Mouse (Mus musculus): Measurements from ENCODE around the gene Itga9.

Gene Itga9

GRCm38 (mm10) chr9:118654969-118655368 is 48.5 kb downstream of the Itga9 start:
- peak; percentile 49 for DNase-seq

- DNase-seq = peak; percentile 81
Observed at GRCm38 (mm10) chr9:118655726-118656125, 49.2 kb downstream of the Itga9 start.

- no peak for DNase-seq
Observed at GRCm38 (mm10) chr9:118658159-118658558, 51.7 kb downstream of the Itga9 start.

- no peak for DNase-seq
Observed at GRCm38 (mm10) chr9:118659809-118660208, 53.3 kb downstream of the Itga9 start.

GRCm38 (mm10) chr9:118660259-118660658 is 53.8 kb downstream of the Itga9 start:
- DNase-seq = peak; percentile 55

- DNase-seq = no peak
Observed at GRCm38 (mm10) chr9:118662026-118662425, 55.5 kb downstream of the Itga9 start.

- no peak for DNase-seq
Observed at GRCm38 (mm10) chr9:118662476-118662875, 56.0 kb downstream of the Itga9 start.

- no peak for DNase-seq
Observed at GRCm38 (mm10) chr9:118663938-118664337, 57.4 kb downstream of the Itga9 start.

- no peak for DNase-seq
Observed at GRCm38 (mm10) chr9:118666069-118666468, 59.6 kb downstream of the Itga9 start.

GRCm38 (mm10) chr9:118669696-118670095 is 63.2 kb downstream of the Itga9 start:
- DNase-seq = no peak

- DNase-seq = no peak
Observed at GRCm38 (mm10) chr9:118674277-118674676, 67.8 kb downstream of the Itga9 start.

- DNase-seq = no peak
Observed at GRCm38 (mm10) chr9:118674761-118675160, 68.3 kb downstream of the Itga9 start.

GRCm38 (mm10) chr9:118675573-118676170 is 69.2 kb downstream of the Itga9 start:
- no peak for DNase-seq

- DNase-seq = no peak
Observed at GRCm38 (mm10) chr9:118676692-118677091, 70.2 kb downstream of the Itga9 start.

GRCm38 (mm10) chr9:118677349-118677748 is 70.9 kb downstream of the Itga9 start:
- DNase-seq = no peak

GRCm38 (mm10) chr9:118678020-118678750 is 71.7 kb downstream of the Itga9 start:
- peak; percentile 74 for DNase-seq

GRCm38 (mm10) chr9:118678759-118679158 is 72.3 kb downstream of the Itga9 start:
- no peak for DNase-seq

GRCm38 (mm10) chr9:118681506-118681905 is 75.0 kb downstream of the Itga9 start:
- no peak for DNase-seq

GRCm38 (mm10) chr9:118682154-118682553 is 75.7 kb downstream of the Itga9 start:
- DNase-seq = peak; percentile 63

GRCm38 (mm10) chr9:118683507-118683906 is 77.0 kb downstream of the Itga9 start:
- DNase-seq = no peak

GRCm38 (mm10) chr9:118684343-118684742 is 77.9 kb downstream of the Itga9 start:
- no peak for DNase-seq

GRCm38 (mm10) chr9:118686166-118686961 is 79.9 kb downstream of the Itga9 start:
- DNase-seq = no peak

GRCm38 (mm10) chr9:118688248-118688647 is 81.8 kb downstream of the Itga9 start:
- DNase-seq = no peak
